ENCODE assay signal across 8 mouse cellular contexts in genomic region chrX:143827212-143827611, GRCm38 (mm10). TPM values are rescaled to one million over a fixed set of nuclear protein-coding genes. Genes with fewer than 3 reads are reported as not detected.
DNase-seq lines count a peak whose midpoint lies in the region; ATAC-seq lines count a peak whose summit lies in the region.

TSS of gene Capn6 (minus strand) at chrX:143827414.

- no peaks in the 10 kb centered on the region for H3K36me3 ChIP-seq in embryonic facial prominence, embryonic 10.5 days (replicated peaks)
- H3K36me3 ChIP-seq in liver, embryonic 13.5 days = no peaks in the 10 kb centered on the region

- no peaks in the 10 kb centered on the region for H3K9me3 ChIP-seq in embryonic facial prominence, embryonic 10.5 days
- no peaks in the 10 kb centered on the region for H3K9me3 ChIP-seq in liver, embryonic 13.5 days (replicated peaks)

- intact Hi-C loops in heart, postnatal 25 days (cut with DNase I) = no loop called here

- peaks cover 57% of the 10 kb centered on the region for H3K27me3 ChIP-seq in embryonic facial prominence, embryonic 10.5 days (replicated peaks; ENCODE audit: low read depth, poor library complexity, severe bottlenecking)
- H3K27me3 ChIP-seq in liver, embryonic 13.5 days = no peaks in the 10 kb centered on the region

- peak within 1 kb of the TSS; percentile 55 for H3K4me3 ChIP-seq in embryonic facial prominence, embryonic 10.5 days
- peak within 1 kb of the TSS; percentile 12; the same call in 1 of the 2 replicates for H3K4me3 ChIP-seq in liver, embryonic 13.5 days (replicated peaks)

- WGBS in embryonic facial prominence, embryonic 10.5 days = 26% methylated on average over 4 of the region's 4 CpGs
- WGBS in liver, embryonic 13.5 days (ENCODE audit: insufficient replicate concordance) = 40% methylated on average over 4 of the region's 4 CpGs

- H3K4me2 ChIP-seq in liver, embryonic 13.5 days = no peak within 1 kb of the TSS

- ATAC-seq in liver, embryonic 13.5 days (ENCODE audit: low read depth) = no peak

- peak; percentile 9 for DNase-seq in ES-CJ7 (ENCODE audit: low read depth, low spot score)
- peak; percentile 79 for DNase-seq in embryonic facial prominence, embryonic 10.5 days (ENCODE audit: low spot score)
- DNase-seq in heart, postnatal 25 days (ENCODE audit: low spot score) = peak; percentile 5
- no peak for DNase-seq in liver, embryonic 13.5 days
- peak; percentile 52 for DNase-seq in testis, postnatal 10 days (ENCODE audit: low spot score)
- no peak for DNase-seq in cerebellum, postnatal 10 days
- no peak for DNase-seq in layer of hippocampus, postnatal 14 days (ENCODE audit: low spot score in 2 of 2)
- DNase-seq in right cerebral cortex, postnatal 36 days (ENCODE audit: low spot score in 2 of 2) = no peak

- no peak within 1 kb of the TSS for H3K9ac ChIP-seq in liver, embryonic 13.5 days

- no peaks in the 10 kb centered on the region for H3K4me1 ChIP-seq in embryonic facial prominence, embryonic 10.5 days
- no peaks in the 10 kb centered on the region for H3K4me1 ChIP-seq in liver, embryonic 13.5 days (replicated peaks)

- H3K27ac ChIP-seq in embryonic facial prominence, embryonic 10.5 days (replicated peaks) = peak within 1 kb of the TSS; percentile 78
- no peak within 1 kb of the TSS for H3K27ac ChIP-seq in liver, embryonic 13.5 days

RNA-seq across cellular contexts. Expression of gene Capn6, which starts in this region (rescaled TPM):
- 122 and 128 TPM in 2 replicates for polyA plus RNA-seq in embryonic facial prominence, embryonic 10.5 days (2016; fragmentation: Nextera tagmentation; extraction: Ambion mirVana)
- 1 to 10 TPM in 1 of 2 experiments, under 1 TPM in 1; 0.83 to 1.6 TPM for total RNA-seq in heart, postnatal 25 days (2021)
- 18.0 and 20.5 TPM in 2 replicates for polyA plus RNA-seq in liver, embryonic 13.5 days (2015; fragmentation: Nextera tagmentation; extraction: Ambion mirVana)
- 1 to 10 TPM in 1 of 2 experiments, under 1 TPM in 1; 0.78 to 1.0 TPM for total RNA-seq in layer of hippocampus, postnatal 14 days (2021)

Comparison
In these comparisons a context has a peak if more than half of its experiments do, and no peak if none do; other contexts are left out.
1. DNase-seq: peak in ES-CJ7 (single experiment), embryonic facial prominence, embryonic 10.5 days (single experiment), heart, postnatal 25 days (single experiment) and testis, postnatal 10 days (single experiment); none in liver, embryonic 13.5 days (single experiment), cerebellum, postnatal 10 days (0 of 2), layer of hippocampus, postnatal 14 days (0 of 2) and right cerebral cortex, postnatal 36 days (0 of 2).